Mouse (Mus musculus): ENCODE measurements at regions not wholly inside any gene's neighbourhood (a gene's known extent, or its start where the extent isn't known, plus 50 kb on each side); places are given as distances from the start of the nearest gene placed in this dataset.
A peak's percentile ranks its signal among the peaks of the same experiment; 100 is the strongest.

GRCm38 (mm10) chr2:57909706-57910105 is 88.0 kb upstream of the Galnt5 start:
- DNase-seq (ENCODE audit: low read depth, low spot score) = no peak

GRCm38 (mm10) chr2:57916375-57917023 is 81.2 kb upstream of the Galnt5 start:
- DNase-seq (ENCODE audit: low read depth, low spot score) = peak; percentile 3

GRCm38 (mm10) chr2:57917721-57918120 is 80.0 kb upstream of the Galnt5 start:
- DNase-seq (ENCODE audit: low read depth, low spot score) = no peak

GRCm38 (mm10) chr2:57919102-57919731 is 78.5 kb upstream of the Galnt5 start:
- peak; percentile 27 for DNase-seq (ENCODE audit: low read depth, low spot score)

- DNase-seq (ENCODE audit: low read depth, low spot score) = no peak
Observed at GRCm38 (mm10) chr2:57934062-57934822, 63.4 kb upstream of the Galnt5 start.
